Mouse (Mus musculus) lung, embryonic 14.5 days (tissue): ENCODE results near the gene Dnajc5. TPM values are rescaled to one million over a fixed set of nuclear protein-coding genes. Genes with fewer than 3 reads are reported as not detected.

Experiments used
- ATAC-seq: fragments of 200-750 bp; cut with Nextera tagmentation; 2 replicates; pipeline ENCODE4 v1.8.0; 2017; ENCODE audit warnings: mild to moderate bottlenecking, moderate TSS enrichment, moderate library complexity; ENCODE audit not compliant: insufficient read depth
- DNase-seq: peaks from one replicate; pipeline ENCODE4 v3.0.0-alpha.2; 2015
- H3K27ac ChIP-seq: fragments of 300-500 bp; sonication (generic); 2 replicates; pipeline ENCODE4 v1.5.1; 2014; ENCODE audit warnings: low read depth, mild to moderate bottlenecking, moderate library complexity
- H3K27me3 ChIP-seq: fragments of 300-500 bp; sonication (generic); 2 replicates; pipeline ENCODE4 v1.6.1; 2014; ENCODE audit warnings: low read length, control low read depth; ENCODE audit not compliant: insufficient read depth
- H3K36me3 ChIP-seq: fragments of 300-500 bp; sonication (generic); 2 replicates; pipeline ENCODE4 v1.6.1; 2014; ENCODE audit warnings: control low read depth; ENCODE audit not compliant: insufficient read depth
- H3K4me1 ChIP-seq: fragments of 300-500 bp; sonication (generic); 2 replicates; pipeline ENCODE4 v1.6.1; 2014; ENCODE audit warnings: antibody characterized with exemption, control low read depth; ENCODE audit not compliant: insufficient read depth
- H3K4me2 ChIP-seq: fragments of 300-500 bp; sonication (generic); 2 replicates; pipeline ENCODE4 v1.6.1; 2014; ENCODE audit warnings: mild to moderate bottlenecking
- H3K4me3 ChIP-seq: fragments of 300-500 bp; sonication (generic); 2 replicates; pipeline ENCODE4 v1.5.1; 2014; ENCODE audit warnings: low read depth, low read length
- H3K9ac ChIP-seq: fragments of 300-500 bp; sonication (generic); 2 replicates; pipeline ENCODE4 v1.6.1; 2014
- H3K9me3 ChIP-seq: fragments of 300-500 bp; sonication (generic); 2 replicates; pipeline ENCODE4 v1.6.1; 2016; ENCODE audit warnings: low read depth, low read length, control low read depth
- CTCF ChIP-seq: IDR thresholded peaks from 2 replicates; pipeline ENCODE4 v1.5.1; 2016; ENCODE audit warnings: antibody characterized with exemption, low read depth
- WGBS: fragments of 180-500 bp; shearing (Covaris S2); extraction: QIAGEN DNeasy Blood & Tissue Kit; methylation state at CpG from one replicate; pipeline ENCODE4 v1.1.7; 2014; 5-methylcytosine and 5-hydroxymethylcytosine counted together
- polyA plus RNA-seq: library from polyadenylated mRNA; unstranded; fragments of >200 nt; fragmentation: Nextera tagmentation; extraction: Ambion mirVana; gene quantifications from 2 replicates; pipeline ENCODE4 v1.2.1, GENCODE M21; 2014

The Dnajc5 gene
- polyA plus RNA-seq, 1 experiment from 2014 or later, result 81.3 TPM

DNA sequence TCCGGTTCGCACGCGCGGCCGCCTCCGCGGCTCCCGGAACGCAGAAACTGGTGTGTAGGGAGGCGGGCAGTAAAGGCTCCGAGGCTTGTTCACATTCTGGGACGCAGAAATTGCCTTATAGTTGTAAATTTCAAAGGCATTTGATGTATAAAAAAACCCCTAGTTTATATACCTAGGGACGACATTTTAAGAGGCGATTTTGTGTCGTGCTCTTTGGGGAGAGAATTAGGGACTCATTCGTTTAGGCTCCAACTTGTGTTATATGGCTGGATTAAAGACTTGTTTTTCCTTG lies 597 bp downstream of the Dnajc5 start:
- Histone ChIP-seq H3K4me3 (peak overlapping the region; percentile 96), H3K27ac (peak overlapping the region; percentile 98), H3K27me3 (no peaks in the 10 kb centered on the region), H3K4me2 (peak overlapping the region; percentile 82), H3K9me3 (no peaks in the 10 kb centered on the region), H3K4me1 (peaks cover 11% of the 10 kb centered on the region; the same call in 1 of the 2 replicates), H3K9ac (peak overlapping the region; percentile 93), H3K36me3 (peaks cover 32% of the 10 kb centered on the region)
- 0% methylated on average over 17 of the region's 17 CpGs for WGBS
- ATAC-seq (no peak), DNase-seq (no peak)
- no peak for TF ChIP-seq CTCF

- WGBS, result 35% methylated on average over 10 of the region's 10 CpGs
- no peak for ATAC-seq
- H3K9ac ChIP-seq, result peak overlapping the region; percentile 93
- peaks cover 26% of the 10 kb centered on the region for H3K36me3 ChIP-seq
- DNase-seq, result peak; percentile 9
- H3K4me1 ChIP-seq, result peaks cover 11% of the 10 kb centered on the region; the same call in 1 of the 2 replicates
- peak overlapping the region; percentile 82 for H3K4me2 ChIP-seq
- no peak for TF ChIP-seq CTCF
- H3K27me3 ChIP-seq, result no peaks in the 10 kb centered on the region
- H3K4me3 ChIP-seq, result peak overlapping the region; percentile 96
- H3K27ac ChIP-seq, result no peak overlapping the region
- no peaks in the 10 kb centered on the region for H3K9me3 ChIP-seq
Measured at GRCm38 (mm10) chr2:181521491-181521890, 1.2 kb downstream of the Dnajc5 start.

DNA sequence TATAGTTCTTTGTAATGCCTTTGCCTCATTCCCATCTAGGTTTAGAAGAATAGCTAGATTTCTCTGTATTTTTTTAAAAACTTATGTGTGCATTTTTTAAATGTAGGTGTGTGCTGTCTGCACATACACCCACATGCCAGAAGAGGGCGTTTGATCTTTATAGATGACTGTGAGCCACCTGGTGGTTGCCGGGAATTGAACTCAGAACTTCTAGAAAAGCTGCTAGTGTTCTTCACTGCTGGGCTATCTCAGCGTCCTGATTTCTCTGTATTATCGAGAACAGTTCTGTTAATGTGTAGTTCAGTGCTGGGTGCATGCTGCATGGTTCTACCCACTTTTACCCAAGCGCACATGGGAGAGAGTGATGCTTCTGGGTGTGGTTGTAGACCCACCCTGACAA lies 2.5 kb downstream of the Dnajc5 start:
- Histone ChIP-seq H3K4me3 (no peak overlapping the region), H3K9ac (no peak overlapping the region; the same call in 1 of the 2 replicates), H3K4me2 (no peak overlapping the region), H3K27me3 (no peaks in the 10 kb centered on the region), H3K9me3 (no peaks in the 10 kb centered on the region), H3K4me1 (peaks cover 11% of the 10 kb centered on the region; the same call in 1 of the 2 replicates), H3K36me3 (peaks cover 18% of the 10 kb centered on the region; the same call in 1 of the 2 replicates), H3K27ac (no peak overlapping the region)
- ATAC-seq (no peak), DNase-seq (peak; percentile 56)
- WGBS, result 72% methylated on average over 5 of the region's 5 CpGs
- TF ChIP-seq CTCF, result peak; percentile 55

- no peak overlapping the region for H3K4me2 ChIP-seq
- H3K9ac ChIP-seq, result no peak overlapping the region
- 0 out of 2 replicates have a peak, but pooled peaks cover 6% of the 10 kb centered on the region for H3K4me1 ChIP-seq
- peaks cover 25% of the 10 kb centered on the region; the same call in 1 of the 2 replicates for H3K36me3 ChIP-seq
- 78% methylated on average over 5 of the region's 5 CpGs for WGBS
- no peaks in the 10 kb centered on the region for H3K27me3 ChIP-seq
- no peak for DNase-seq
- no peak for TF ChIP-seq CTCF
- H3K27ac ChIP-seq, result peak overlapping the region; percentile 65
- ATAC-seq, result no peak
- H3K9me3 ChIP-seq, result no peaks in the 10 kb centered on the region; the same call in 1 of the 2 replicates
- H3K4me3 ChIP-seq, result no peak overlapping the region
Measured at GRCm38 (mm10) chr2:181525526-181525925, 5.2 kb downstream of the Dnajc5 start.

DNA sequence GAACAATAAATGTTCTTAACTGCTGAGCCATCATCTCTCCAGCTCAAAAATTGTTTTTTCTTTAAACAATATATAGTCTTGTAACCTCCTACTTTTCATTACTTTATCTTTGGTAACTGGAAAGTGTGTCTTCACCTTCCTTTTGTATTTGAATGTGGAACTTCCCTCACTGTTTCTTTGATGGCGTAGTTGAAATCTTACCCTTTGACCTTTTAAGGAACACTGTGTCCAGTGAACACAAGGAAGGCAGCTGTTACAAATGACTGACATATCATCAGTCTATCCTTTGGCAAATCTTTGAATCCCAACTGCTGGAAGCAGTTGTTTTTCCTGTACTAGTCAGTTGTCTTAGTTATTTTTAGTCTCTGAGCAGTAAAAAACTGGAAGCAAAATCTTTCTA lies 8.8 kb downstream of the Dnajc5 start:
- Histone ChIP-seq H3K4me3 (no peak overlapping the region), H3K27me3 (no peaks in the 10 kb centered on the region), H3K4me2 (no peak overlapping the region), H3K9ac (no peak overlapping the region), H3K4me1 (no peaks in the 10 kb centered on the region), H3K27ac (no peak overlapping the region), H3K9me3 (no peaks in the 10 kb centered on the region; the same call in 1 of the 2 replicates), H3K36me3 (peaks cover 26% of the 10 kb centered on the region; the same call in 1 of the 2 replicates)
- ATAC-seq (no peak), DNase-seq (no peak)
- no peak for TF ChIP-seq CTCF
- 86% methylated on average over 1 of the region's 1 CpGs for WGBS

GRCm38 (mm10) chr2:181532589-181532988 lies 12.3 kb downstream of the Dnajc5 start:
- no peak overlapping the region for H3K4me3 ChIP-seq

DNA sequence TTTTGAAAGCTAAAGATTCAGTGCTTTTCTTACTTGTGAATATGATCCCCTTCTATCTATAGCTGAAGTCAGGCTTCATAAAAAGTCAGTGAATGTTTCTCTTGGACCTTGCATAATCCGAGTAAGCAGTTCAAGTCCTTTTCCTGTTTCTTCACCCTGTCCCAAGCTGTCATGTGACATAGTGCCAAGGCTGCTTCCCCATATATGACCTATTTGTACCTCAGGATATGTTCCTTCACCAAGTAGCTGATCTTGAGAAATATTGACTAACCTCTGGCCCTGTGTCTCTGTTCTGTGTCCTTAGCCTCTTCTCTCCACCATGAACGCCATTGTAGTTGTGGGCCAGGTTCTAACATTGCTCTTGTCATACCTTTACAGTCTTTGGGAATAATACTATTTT lies 16.1 kb downstream of the Dnajc5 start:
- no peak for TF ChIP-seq CTCF
- Histone ChIP-seq H3K9me3 (no peaks in the 10 kb centered on the region), H3K27me3 (no peaks in the 10 kb centered on the region), H3K9ac (no peak overlapping the region), H3K4me2 (no peak overlapping the region), H3K4me1 (no peaks in the 10 kb centered on the region), H3K4me3 (no peak overlapping the region), H3K36me3 (peaks cover 13% of the 10 kb centered on the region; the same call in 1 of the 2 replicates), H3K27ac (no peak overlapping the region)
- ATAC-seq (no peak), DNase-seq (no peak)
- WGBS, result 81% methylated on average over 2 of the region's 2 CpGs

More at GRCm38 (mm10) chr2:181532589-181532988, 12.3 kb downstream of the Dnajc5 start:
- Histone ChIP-seq H3K27ac (no peak overlapping the region), H3K9ac (no peak overlapping the region), H3K36me3 (peaks cover 24% of the 10 kb centered on the region; the same call in 1 of the 2 replicates), H3K4me1 (no peaks in the 10 kb centered on the region), H3K27me3 (no peaks in the 10 kb centered on the region), H3K4me2 (no peak overlapping the region), H3K9me3 (no peaks in the 10 kb centered on the region; the same call in 1 of the 2 replicates)
- ATAC-seq (no peak), DNase-seq (no peak)
- WGBS, result 92% methylated on average over 3 of the region's 3 CpGs
- TF ChIP-seq CTCF, result no peak
